Comparison of ENCODE assay signal across 30 mouse cellular contexts in genomic region chr17:48267591-48267990, GRCm38 (mm10). TPM values are rescaled to one million over a fixed set of nuclear protein-coding genes. Genes with fewer than 3 reads are reported as not detected.
A peak's percentile ranks its signal among the peaks of the same experiment; 100 is the strongest.
DNase-seq lines count a peak whose midpoint lies in the region; ATAC-seq lines count a peak whose summit lies in the region.
"Had no signal": no experiment of that assay in that cellular context is flagged by ENCODE, and none has a peak within 500 bp of the region (broad histone marks: within the 10 kb centered on the region; RNA-seq: fewer than 3 reads in every experiment).

No protein-coding gene starts in this region.

- peak; percentile 24 to 49 for DNase-seq in spleen, postnatal 36 days (ENCODE audit: low spot score in 2 of 2)
- DNase-seq in spleen, adult 18-20 months = no peak
- peak; percentile 35 for DNase-seq in liver
- DNase-seq in forebrain, embryonic 10.5 days (ENCODE audit: extremely low spot score, low spot score) = no peak
- no peak for DNase-seq in right cerebral cortex, postnatal 10 days (ENCODE audit: low spot score in 2 of 2)
- no peak for DNase-seq in kidney, postnatal 14 days
- DNase-seq: adrenal gland, postnatal 25 days; cerebellum, adult 9-11 months; gastrocnemius, postnatal 36 days; heart, postnatal 36 days; kidney, postnatal 4 days; thymus, adult 18-20 months; thymus, postnatal 4 days had no signal

- H3K36me3 ChIP-seq in forebrain, embryonic 10.5 days (replicated peaks) = no peaks in the 10 kb centered on the region
- H3K36me3 ChIP-seq: embryonic facial prominence, embryonic 10.5 days; limb, embryonic 12.5 days; midbrain, embryonic 12.5 days had no signal

- ATAC-seq in megakaryocyte, adult 5-6 weeks (ENCODE audit: poor library complexity, severe bottlenecking) = peak; percentile 41; the same call in 1 of the 2 replicates
- ATAC-seq: forebrain, embryonic 16.5 days; inflammation-experienced regulatory T-cells, adult 6 months; lung, postnatal 0 days had no signal

- 95% methylated on average over 1 of the region's 1 CpGs for WGBS in forebrain, embryonic 10.5 days

- no peak overlapping the region for H3K27ac ChIP-seq in forebrain, embryonic 10.5 days
- H3K27ac ChIP-seq: embryonic facial prominence, embryonic 10.5 days; hindbrain, embryonic 14.5 days; limb, embryonic 12.5 days; macrophage; midbrain, embryonic 12.5 days had no signal

- peaks cover 53% of the 10 kb centered on the region for H3K27me3 ChIP-seq in forebrain, embryonic 10.5 days (ENCODE audit: poor library complexity, severe bottlenecking)
- H3K27me3 ChIP-seq: CH12.LX; limb, embryonic 12.5 days; midbrain, embryonic 12.5 days had no signal

- H3K9me3 ChIP-seq in forebrain, embryonic 10.5 days = no peaks in the 10 kb centered on the region
- H3K9me3 ChIP-seq: embryonic facial prominence, embryonic 10.5 days; limb, embryonic 12.5 days; midbrain, embryonic 12.5 days had no signal

- H3K4me1 ChIP-seq in forebrain, embryonic 10.5 days = peaks cover 29% of the 10 kb centered on the region
- H3K4me1 ChIP-seq: embryonic facial prominence, embryonic 10.5 days; limb, embryonic 12.5 days had no signal

- no peak overlapping the region for H3K4me3 ChIP-seq in forebrain, embryonic 10.5 days
- H3K4me3 ChIP-seq: embryonic facial prominence, embryonic 10.5 days; limb, embryonic 12.5 days; midbrain, embryonic 12.5 days had no signal

RNA-seq across cellular contexts. Expression of gene Treml4, which starts 3.5 kb away (rescaled TPM):
- 5.5 and 6.3 TPM in 2 replicates for total RNA-seq in megakaryocyte, adult 5-6 weeks (2015)
- 15.4 and 20.2 TPM in 2 replicates for total RNA-seq in megakaryocyte, adult 5-6 weeks (2017)
- 0.11 TPM in 1 of 2 replicates, not detected in the other for polyA plus RNA-seq in forebrain, embryonic 10.5 days (2016; fragmentation: Nextera tagmentation; extraction: Ambion mirVana)
- total RNA-seq: gastrocnemius, postnatal 36 days; left cerebral cortex, postnatal 14 days had no signal
- polyA plus RNA-seq: brain, embryonic 14.5 days; forebrain, embryonic 16.5 days; limb, embryonic 12.5 days had no signal

RNA-seq across cellular contexts. Expression of gene Trem3, which starts 20.0 kb away (rescaled TPM):
- total RNA-seq in megakaryocyte, adult 5-6 weeks (2015) = 77.8 and 87.0 TPM in 2 replicates
- 72.1 and 98.8 TPM in 2 replicates for total RNA-seq in megakaryocyte, adult 5-6 weeks (2017)
- polyA plus RNA-seq in forebrain, embryonic 10.5 days (2016; fragmentation: Nextera tagmentation; extraction: Ambion mirVana) = not detected in 2 replicates
- total RNA-seq: adrenal gland, postnatal 25 days; CH12.LX; gastrocnemius, postnatal 36 days; heart, adult 8-10 months; heart, postnatal 36 days had no signal
- polyA plus RNA-seq: embryonic facial prominence, embryonic 10.5 days; forebrain, embryonic 16.5 days; heart, embryonic 14.5 days; hindbrain, embryonic 14.5 days; inflammation-experienced regulatory T-cells, adult 6 months; kidney, embryonic 14.5 days; limb, embryonic 12.5 days; midbrain, embryonic 12.5 days; neural tube, embryonic 11.5 days had no signal

RNA-seq across cellular contexts. Expression of gene Treml2, which starts 31.7 kb away (rescaled TPM):
- total RNA-seq in megakaryocyte, adult 5-6 weeks (2015) = 48.1 and 51.7 TPM in 2 replicates
- total RNA-seq in megakaryocyte, adult 5-6 weeks (2017) = 45.3 and 52.1 TPM in 2 replicates
- polyA plus RNA-seq in forebrain, embryonic 10.5 days (2016; fragmentation: Nextera tagmentation; extraction: Ambion mirVana) = 0.42 and 0.57 TPM in 2 replicates
- polyA plus RNA-seq: forebrain, embryonic 16.5 days; kidney, embryonic 14.5 days had no signal

RNA-seq across cellular contexts. Expression of gene Trem1, which starts 35.0 kb away (rescaled TPM):
- total RNA-seq in megakaryocyte, adult 5-6 weeks (2015) = 5.4 and 6.6 TPM in 2 replicates
- total RNA-seq in megakaryocyte, adult 5-6 weeks (2017) = 18.9 and 19.2 TPM in 2 replicates
- polyA plus RNA-seq in forebrain, embryonic 10.5 days (2016; fragmentation: Nextera tagmentation; extraction: Ambion mirVana) = not detected in 2 replicates
- total RNA-seq: adrenal gland, postnatal 25 days; gastrocnemius, postnatal 36 days; heart, postnatal 36 days; left cerebral cortex, postnatal 14 days had no signal
- polyA plus RNA-seq: brain, embryonic 14.5 days; cortical plate, adult 2 months; embryonic facial prominence, embryonic 10.5 days; forebrain, embryonic 16.5 days; hindbrain, embryonic 14.5 days; inflammation-experienced regulatory T-cells, adult 6 months; kidney, embryonic 14.5 days; limb, embryonic 12.5 days had no signal

RNA-seq across cellular contexts. Expression of gene B430306N03Rik, which starts 48.4 kb away (rescaled TPM):
- total RNA-seq in megakaryocyte, adult 5-6 weeks (2015) = 68.9 and 78.4 TPM in 2 replicates
- 34.0 and 39.6 TPM in 2 replicates for total RNA-seq in megakaryocyte, adult 5-6 weeks (2017)
- polyA plus RNA-seq in forebrain, embryonic 10.5 days (2016; fragmentation: Nextera tagmentation; extraction: Ambion mirVana) = 0.06 TPM in 1 of 2 replicates, not detected in the other
- polyA plus RNA-seq: embryonic facial prominence, embryonic 10.5 days; forebrain, embryonic 16.5 days; neural tube, embryonic 11.5 days had no signal

Comparison
In these comparisons a context has a peak if more than half of its experiments do, and no peak if none do; other contexts are left out.
1. DNase-seq: peak in spleen, postnatal 36 days (2 of 2) and liver (single experiment); none in spleen, adult 18-20 months (0 of 2), forebrain, embryonic 10.5 days (single experiment), right cerebral cortex, postnatal 10 days (0 of 2) and kidney, postnatal 14 days (single experiment).